Mouse (Mus musculus): Measurements from ENCODE around the gene Sel1l.

DNA sequence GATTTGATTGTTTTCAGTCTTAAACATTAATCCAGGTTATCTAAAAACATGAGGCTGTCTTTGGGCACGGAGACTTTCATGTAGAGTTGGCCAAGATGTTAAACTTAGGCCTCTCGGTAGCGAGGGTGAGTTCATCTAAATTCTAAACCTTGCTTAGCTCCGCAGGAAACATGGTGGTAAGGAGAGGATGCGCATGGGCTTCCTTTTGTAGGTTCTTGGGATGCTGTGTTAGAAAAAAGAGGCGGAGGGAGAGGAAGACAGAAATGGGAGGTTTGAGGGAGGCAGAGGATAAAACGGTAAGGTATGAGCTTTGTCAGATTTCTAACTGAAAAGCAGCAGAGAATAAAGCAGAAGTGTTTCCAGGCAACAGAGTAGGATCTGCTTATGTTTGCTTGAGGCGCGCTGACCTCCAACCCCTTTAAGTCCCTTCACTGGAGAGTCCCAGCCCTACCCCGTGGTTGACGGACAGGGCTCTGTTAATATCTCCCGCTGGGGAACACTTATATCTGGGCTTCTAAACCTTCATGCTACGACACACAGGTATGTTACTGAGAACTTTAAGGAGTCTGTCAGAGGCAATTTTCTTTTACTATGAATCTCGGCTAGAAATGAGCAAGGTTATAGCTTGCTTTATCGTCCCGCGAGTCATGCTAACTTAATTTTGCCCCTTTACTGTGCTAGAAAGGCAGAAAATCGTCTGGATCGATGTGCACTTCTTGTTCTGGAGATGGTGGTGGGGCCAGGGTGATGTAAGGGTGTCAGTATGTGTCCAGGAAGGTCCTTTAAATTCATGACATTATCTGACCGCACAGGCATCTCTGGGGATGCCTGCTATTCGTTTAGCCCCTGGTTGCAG, 29.3 kb upstream of the Sel1l start:
- no peak for TF ChIP-seq CTCF (IDR thresholded peaks at IDR 0.05; ENCODE audit: extremely low read depth, insufficient read depth, insufficient read length, insufficient replicate concordance)
- no peak for TF ChIP-seq POLR2A (IDR thresholded peaks at IDR 0.05; ENCODE audit: low read depth, low read length)

All from spleen, adult 2 months (tissue).